Comparison of ENCODE assay signal across 8 mouse cellular contexts in the genomic region with DNA sequence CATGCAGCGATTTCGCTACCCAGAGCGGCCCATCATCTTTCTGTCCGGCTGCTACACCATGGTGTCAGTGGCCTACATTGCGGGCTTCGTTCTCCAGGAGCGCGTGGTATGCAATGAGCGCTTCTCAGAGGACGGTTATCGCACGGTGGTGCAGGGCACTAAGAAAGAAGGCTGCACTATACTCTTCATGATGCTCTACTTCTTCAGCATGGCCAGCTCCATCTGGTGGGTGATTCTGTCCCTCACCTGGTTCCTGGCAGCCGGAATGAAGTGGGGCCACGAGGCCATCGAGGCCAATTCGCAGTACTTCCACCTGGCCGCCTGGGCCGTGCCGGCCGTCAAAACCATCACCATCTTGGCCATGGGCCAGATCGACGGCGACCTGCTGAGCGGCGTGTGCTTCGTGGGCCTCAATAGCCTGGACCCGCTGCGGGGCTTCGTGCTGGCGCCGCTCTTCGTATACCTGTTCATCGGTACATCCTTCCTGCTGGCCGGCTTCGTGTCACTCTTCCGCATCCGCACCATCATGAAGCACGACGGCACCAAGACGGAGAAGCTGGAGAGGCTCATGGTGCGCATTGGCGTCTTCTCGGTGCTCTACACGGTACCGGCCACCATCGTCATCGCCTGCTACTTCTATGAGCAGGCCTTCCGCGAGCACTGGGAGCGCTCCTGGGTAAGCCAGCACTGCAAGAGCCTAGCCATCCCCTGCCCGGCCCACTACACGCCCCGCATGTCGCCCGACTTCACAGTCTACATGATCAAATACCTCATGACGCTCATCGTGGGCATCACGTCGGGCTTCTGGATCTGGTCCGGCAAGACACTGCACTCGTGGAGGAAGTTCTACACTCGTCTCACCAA. TPM values are rescaled to one million over a fixed set of nuclear protein-coding genes. Genes with fewer than 3 reads are reported as not detected.
DNase-seq lines count a peak whose midpoint lies in the region; ATAC-seq and TF ChIP-seq lines count a peak whose summit lies in the region.

No protein-coding gene starts in this region.

- H3K27ac ChIP-seq in ES-Bruce4 (ENCODE audit: insufficient read depth, low read length), result no peak overlapping the region
- peak overlapping the region; percentile 99 for H3K27ac ChIP-seq in forebrain, embryonic 14.5 days (ENCODE audit: low read depth, low read length)
- H3K27ac ChIP-seq in kidney, embryonic 16.5 days (ENCODE audit: low read length), result peak overlapping the region; percentile 98
- peak overlapping the region; percentile 99; the same call in 1 of the 2 replicates for H3K27ac ChIP-seq in midbrain, embryonic 11.5 days (ENCODE audit: low read depth, low read length)

- DNase-seq in cerebellum, postnatal 14 days, result peak; percentile 87 to 91
- DNase-seq in cerebellum, adult 9-10 months, result no peak
- DNase-seq in forebrain, embryonic 14.5 days (ENCODE audit: low spot score), result peak; percentile 61
- peak; percentile 95 for DNase-seq in midbrain, embryonic 11.5 days (ENCODE audit: low spot score, missing footprints)
- no peak for DNase-seq in thymus, postnatal 14 days
- no peak for DNase-seq in cerebellum, adult 9-11 months

- no peaks in the 10 kb centered on the region; the same call in 1 of the 2 replicates for H3K36me3 ChIP-seq in ES-Bruce4 (ENCODE audit: control insufficient read depth, insufficient read depth, low read length, poor library complexity, severe bottlenecking)
- no peaks in the 10 kb centered on the region for H3K36me3 ChIP-seq in forebrain, embryonic 14.5 days (ENCODE audit: control insufficient read depth, insufficient read depth, low read length)
- no peaks in the 10 kb centered on the region for H3K36me3 ChIP-seq in kidney, embryonic 16.5 days (ENCODE audit: insufficient read depth, low read length)
- H3K36me3 ChIP-seq in midbrain, embryonic 11.5 days (ENCODE audit: control insufficient read depth, insufficient read depth, low read length), result no peaks in the 10 kb centered on the region

- 1% methylated on average over 62 of the region's 62 CpGs for WGBS in forebrain, embryonic 14.5 days
- under 1% methylated on average over 62 of the region's 62 CpGs for WGBS in kidney, embryonic 16.5 days
- WGBS in midbrain, embryonic 11.5 days, result under 1% methylated on average over 62 of the region's 62 CpGs

- peak overlapping the region; percentile 64; the same call in 1 of the 2 replicates for H3K9ac ChIP-seq in ES-Bruce4 (ENCODE audit: low read depth, poor library complexity, severe bottlenecking)
- peak overlapping the region; percentile 96 for H3K9ac ChIP-seq in forebrain, embryonic 14.5 days (ENCODE audit: low read length)
- H3K9ac ChIP-seq in kidney, embryonic 16.5 days (replicated peaks; ENCODE audit: low read length), result peak overlapping the region; percentile 92
- H3K9ac ChIP-seq in midbrain, embryonic 11.5 days (ENCODE audit: low read length), result peak overlapping the region; percentile 97

- TF ChIP-seq POLR2A in ES-Bruce4 (IDR thresholded peaks at IDR 0.05; ENCODE audit: insufficient read depth, low read length), result no peak

- H3K27me3 ChIP-seq in ES-Bruce4 (ENCODE audit: control insufficient read depth, insufficient read depth, low read length, poor library complexity, severe bottlenecking), result peaks cover 2% of the 10 kb centered on the region; the same call in 1 of the 2 replicates
- H3K27me3 ChIP-seq in forebrain, embryonic 14.5 days (replicated peaks; ENCODE audit: control insufficient read depth, insufficient read depth, low read length), result no peaks in the 10 kb centered on the region
- no peaks in the 10 kb centered on the region for H3K27me3 ChIP-seq in kidney, embryonic 16.5 days (ENCODE audit: insufficient read depth, low read length)
- peaks cover 4% of the 10 kb centered on the region; the same call in 1 of the 2 replicates for H3K27me3 ChIP-seq in midbrain, embryonic 11.5 days (ENCODE audit: control insufficient read depth, insufficient read depth, low read length)

- TF ChIP-seq EP300 in ES-Bruce4 (IDR thresholded peaks at IDR 0.05; ENCODE audit: insufficient read depth, low read depth, low read length), result no peak

- ATAC-seq in forebrain, embryonic 14.5 days, result no peak
- ATAC-seq in kidney, embryonic 16.5 days (ENCODE audit: low FRiP score, low TSS enrichment), result no peak
- ATAC-seq in midbrain, embryonic 11.5 days (ENCODE audit: low FRiP score), result no peak

- no peak for TF ChIP-seq CTCF in ES-Bruce4 (IDR thresholded peaks at IDR 0.05; ENCODE audit: low read depth, low read length)

- no peaks in the 10 kb centered on the region for H3K9me3 ChIP-seq in ES-Bruce4 (replicated peaks; ENCODE audit: control insufficient read depth, insufficient read depth, low read length, poor library complexity, severe bottlenecking)
- H3K9me3 ChIP-seq in forebrain, embryonic 14.5 days (replicated peaks; ENCODE audit: control insufficient read depth, low read length), result no peaks in the 10 kb centered on the region
- no peaks in the 10 kb centered on the region for H3K9me3 ChIP-seq in kidney, embryonic 16.5 days (ENCODE audit: low read length)
- no peaks in the 10 kb centered on the region for H3K9me3 ChIP-seq in midbrain, embryonic 11.5 days (ENCODE audit: control insufficient read depth, low read length)

- H3K4me2 ChIP-seq in forebrain, embryonic 14.5 days (ENCODE audit: low read length), result peak overlapping the region; percentile 60
- H3K4me2 ChIP-seq in kidney, embryonic 16.5 days (replicated peaks; ENCODE audit: low read depth, low read length), result peak overlapping the region; percentile 62
- peak overlapping the region; percentile 91 for H3K4me2 ChIP-seq in midbrain, embryonic 11.5 days

- H3K4me3 ChIP-seq in ES-Bruce4 (ENCODE audit: low read depth, low read length), result peak overlapping the region; percentile 75
- peak overlapping the region; percentile 91 for H3K4me3 ChIP-seq in forebrain, embryonic 14.5 days (ENCODE audit: low read depth, low read length)
- H3K4me3 ChIP-seq in kidney, embryonic 16.5 days (ENCODE audit: low read length), result peak overlapping the region; percentile 81
- peak overlapping the region; percentile 90 for H3K4me3 ChIP-seq in midbrain, embryonic 11.5 days (ENCODE audit: low read depth, low read length)

- H3K4me1 ChIP-seq in ES-Bruce4 (ENCODE audit: control insufficient read depth, insufficient read depth, low read length), result no peaks in the 10 kb centered on the region
- peaks cover 26% of the 10 kb centered on the region for H3K4me1 ChIP-seq in forebrain, embryonic 14.5 days (ENCODE audit: control insufficient read depth, insufficient read depth, low read length)
- H3K4me1 ChIP-seq in kidney, embryonic 16.5 days (ENCODE audit: insufficient read depth, low read length), result peaks cover 44% of the 10 kb centered on the region
- H3K4me1 ChIP-seq in midbrain, embryonic 11.5 days (ENCODE audit: control insufficient read depth, insufficient read depth, low read length), result peaks cover 45% of the 10 kb centered on the region

RNA-seq across cellular contexts. Expression of a gene that starts 1.6 kb away (rescaled TPM):
- 30.3 and 36.1 TPM in 2 replicates for polyA plus RNA-seq in ES-Bruce4 (2011; ENCODE audit: insufficient read depth, insufficient read length, low read depth, missing spikeins)
- polyA plus RNA-seq in forebrain, embryonic 14.5 days (2014; fragmentation: Nextera tagmentation; extraction: Ambion mirVana), result 18.6 and 19.2 TPM in 2 replicates
- polyA plus RNA-seq in kidney, embryonic 16.5 days (2015; fragmentation: Nextera tagmentation; extraction: Ambion mirVana), result 27.2 and 27.5 TPM in 2 replicates
- polyA plus RNA-seq in midbrain, embryonic 11.5 days (2014; fragmentation: Nextera tagmentation; extraction: Ambion mirVana), result 27.1 and 27.3 TPM in 2 replicates

RNA-seq across cellular contexts. Expression of a gene that starts 26.5 kb away (rescaled TPM):
- polyA plus RNA-seq in ES-Bruce4 (2011; ENCODE audit: insufficient read depth, insufficient read length, low read depth, missing spikeins), result 3.8 and 5.3 TPM in 2 replicates
- 6.8 and 9.8 TPM in 2 replicates for polyA plus RNA-seq in forebrain, embryonic 14.5 days (2014; fragmentation: Nextera tagmentation; extraction: Ambion mirVana)
- polyA plus RNA-seq in kidney, embryonic 16.5 days (2015; fragmentation: Nextera tagmentation; extraction: Ambion mirVana), result 7.9 and 10.8 TPM in 2 replicates
- 13.9 and 14.6 TPM in 2 replicates for polyA plus RNA-seq in midbrain, embryonic 11.5 days (2014; fragmentation: Nextera tagmentation; extraction: Ambion mirVana)

RNA-seq across cellular contexts. Expression of a gene that starts 49.6 kb away (rescaled TPM):
- 75.8 and 89.1 TPM in 2 replicates for polyA plus RNA-seq in ES-Bruce4 (2011; ENCODE audit: insufficient read depth, insufficient read length, low read depth, missing spikeins)
- polyA plus RNA-seq in forebrain, embryonic 14.5 days (2014; fragmentation: Nextera tagmentation; extraction: Ambion mirVana), result 32.6 and 47.7 TPM in 2 replicates
- 47.5 and 63.8 TPM in 2 replicates for polyA plus RNA-seq in kidney, embryonic 16.5 days (2015; fragmentation: Nextera tagmentation; extraction: Ambion mirVana)
- polyA plus RNA-seq in midbrain, embryonic 11.5 days (2014; fragmentation: Nextera tagmentation; extraction: Ambion mirVana), result 42.5 and 43.8 TPM in 2 replicates

RNA-seq across cellular contexts. Expression of a gene that starts 57.7 kb away (rescaled TPM):
- polyA plus RNA-seq in ES-Bruce4 (2011; ENCODE audit: insufficient read depth, insufficient read length, low read depth, missing spikeins), result 8.8 and 9.4 TPM in 2 replicates
- polyA plus RNA-seq in forebrain, embryonic 14.5 days (2014; fragmentation: Nextera tagmentation; extraction: Ambion mirVana), result 0.09 and 0.14 TPM in 2 replicates
- polyA plus RNA-seq in kidney, embryonic 16.5 days (2015; fragmentation: Nextera tagmentation; extraction: Ambion mirVana), result 0.28 and 0.34 TPM in 2 replicates
- polyA plus RNA-seq in midbrain, embryonic 11.5 days (2014; fragmentation: Nextera tagmentation; extraction: Ambion mirVana), result 0.40 and 0.62 TPM in 2 replicates

Comparison
In these comparisons a context has a peak if more than half of its experiments do, and no peak if none do; other contexts are left out.
1. DNase-seq: peak in cerebellum, postnatal 14 days (2 of 2), forebrain, embryonic 14.5 days (single experiment) and midbrain, embryonic 11.5 days (single experiment); none in cerebellum, adult 9-10 months (single experiment), thymus, postnatal 14 days (single experiment) and cerebellum, adult 9-11 months (single experiment).
2. Peak in every context shown above with its lines, with median percentiles within 50 percentile points of each other: H3K4me3 ChIP-seq, H3K9ac ChIP-seq and H3K4me2 ChIP-seq.